Mouse (Mus musculus): ENCODE measurements around the gene Tnip1. TPM values are rescaled to one million over a fixed set of nuclear protein-coding genes. Genes with fewer than 3 reads are reported as not detected.
A peak's percentile ranks its signal among the peaks of the same experiment; 100 is the strongest.

Gene Tnip1
- total and polyA plus RNA-seq, 3 experiments, result 8.1 to 19.7 TPM; not detected in 1

DNA sequence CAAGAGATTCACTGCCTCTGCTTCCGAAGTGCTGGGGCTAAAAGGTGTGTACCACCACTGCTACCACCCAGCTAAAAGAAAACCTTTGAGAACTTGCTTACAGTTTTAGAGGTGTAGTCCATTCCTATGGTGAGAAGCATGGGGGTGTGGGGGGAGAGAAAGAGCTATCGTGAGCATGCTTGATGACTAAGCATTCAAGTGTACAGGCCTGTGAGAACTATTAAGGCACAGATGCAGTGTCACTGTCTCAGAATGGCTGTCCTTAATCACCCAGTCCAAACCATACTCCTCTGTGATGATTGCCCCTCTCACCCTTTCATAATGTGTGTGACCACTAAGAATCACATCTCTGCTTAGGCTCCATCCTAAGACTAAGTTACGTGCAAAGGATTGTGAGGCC is 93.4 kb downstream of the Tnip1 start:
- peaks cover 6 to 26% of the 10 kb centered on the region in 2 experiments for H3K36me3 ChIP-seq (ENCODE audit: control insufficient read depth in 1 of 2, insufficient read depth in 2 of 2, low read length in 2 of 2)

DNA sequence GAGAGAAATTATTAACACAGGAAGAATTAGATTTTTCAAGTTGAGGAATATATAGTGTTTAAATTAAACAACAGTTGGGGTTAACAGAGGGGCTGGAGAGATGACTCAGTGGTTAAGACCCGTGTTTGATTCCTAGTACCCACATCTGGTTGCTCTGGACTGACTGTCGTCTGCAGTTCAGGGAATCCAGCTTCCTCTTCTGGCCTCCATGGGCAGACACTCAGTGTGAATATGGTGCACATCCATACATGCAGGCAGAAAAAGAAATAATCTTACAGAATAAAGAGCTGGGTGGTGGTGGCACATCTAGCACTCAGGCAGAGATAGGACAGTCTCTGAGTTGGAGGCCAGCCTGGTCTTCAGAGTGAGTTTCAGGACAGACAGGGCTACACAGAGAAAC is 94.3 kb downstream of the Tnip1 start:
- no peak overlapping the region for H3K9ac ChIP-seq (ENCODE audit: control insufficient read depth, low read depth, low read length, poor library complexity, severe bottlenecking)
- no peaks in the 10 kb centered on the region for H3K27me3 ChIP-seq (ENCODE audit: control insufficient read depth in 1 of 2, insufficient read depth in 2 of 2, low read length in 2 of 2)
- TF ChIP-seq TAL1 (IDR thresholded peaks at IDR 0.05; ENCODE audit: low read length) (no peak), E2F4 (IDR thresholded peaks at IDR 0.05; ENCODE audit: borderline replicate concordance, low read depth, low read length) (no peak), ZMIZ1 (IDR thresholded peaks at IDR 0.05; ENCODE audit: low read depth, low read length) (peak; percentile 37; the same call in 1 of the 2 replicates), ELF1 (IDR thresholded peaks at IDR 0.05; ENCODE audit: low read depth, low read length) (no peak), MXI1 (IDR thresholded peaks at IDR 0.05; ENCODE audit: low read depth, low read length) (peak; percentile 44; the same call in 1 of the 2 replicates), POLR2AphosphoS2 (IDR thresholded peaks at IDR 0.05; ENCODE audit: low read length) (peak; percentile 57; the same call in 1 of the 2 replicates), EP300 (IDR thresholded peaks at IDR 0.05; ENCODE audit: low read depth in 1 of 2, low read length in 2 of 2) (peak in 1 of 2 experiments; percentile 50; a peak in 2 of 4 replicates), ZKSCAN1 (IDR thresholded peaks at IDR 0.05; ENCODE audit: low read depth, low read length) (no peak), MAX (IDR thresholded peaks at IDR 0.05; ENCODE audit: low read length) (0 out of 2 replicates have a peak, but pooled peaks have one; percentile 26), GATA1 (IDR thresholded peaks at IDR 0.05; ENCODE audit: low read depth, low read length) (no peak), CTCF (IDR thresholded peaks at IDR 0.05 in 2 of 3, conservative IDR thresholded peaks at IDR 0.05 in 1 of 3; ENCODE audit: control insufficient read depth in 1 of 3, insufficient read depth in 1 of 3, low read depth in 2 of 3, low read length in 3 of 3, poor library complexity in 1 of 3, severe bottlenecking in 1 of 3) (no peak), ZC3H11A (IDR thresholded peaks at IDR 0.05; ENCODE audit: low read depth, low read length) (no peak), GABPA (IDR thresholded peaks at IDR 0.05; ENCODE audit: low read depth, low read length) (no peak), ZNF384 (IDR thresholded peaks at IDR 0.05; ENCODE audit: low read depth, low read length) (no peak), MAFK (IDR thresholded peaks at IDR 0.05; ENCODE audit: borderline replicate concordance, low read depth, low read length) (no peak), SIN3A (IDR thresholded peaks at IDR 0.05; ENCODE audit: low read length) (no peak; the same call in none of the 2 replicates), USF2 (IDR thresholded peaks at IDR 0.05; ENCODE audit: borderline replicate concordance in 1 of 2, insufficient read depth in 1 of 2, low read depth in 1 of 2, low read length in 2 of 2) (no peak), JUND (IDR thresholded peaks at IDR 0.05; ENCODE audit: low read depth, low read length) (0 out of 2 replicates have a peak, but pooled peaks have one; percentile 9), CHD2 (IDR thresholded peaks at IDR 0.05; ENCODE audit: low read length) (no peak), MYC (IDR thresholded peaks at IDR 0.05; ENCODE audit: low read depth, low read length) (no peak)
- peaks cover 6 to 26% of the 10 kb centered on the region in 2 experiments for H3K36me3 ChIP-seq (ENCODE audit: control insufficient read depth in 1 of 2, insufficient read depth in 2 of 2, low read length in 2 of 2)
- peak overlapping the region; percentile 28; the same call in 1 of the 2 replicates for H3K27ac ChIP-seq (ENCODE audit: control insufficient read depth, low read depth, low read length)
- H3K4me3 ChIP-seq (ENCODE audit: control insufficient read depth in 1 of 2, insufficient read depth in 1 of 2, low read depth in 2 of 2, low read length in 2 of 2), result no peak overlapping the region
- peaks cover 21% of the 10 kb centered on the region for H3K79me2 ChIP-seq (ENCODE audit: control insufficient read depth, insufficient read depth, low read length, poor library complexity)
- H3K4me1 ChIP-seq (ENCODE audit: control insufficient read depth in 1 of 2, insufficient read depth in 2 of 2, low read length in 2 of 2), result peaks cover 7 to 24% of the 10 kb centered on the region in 2 experiments
- peak; percentile 62 for DNase-seq (ENCODE audit: low read depth, low spot score)
- H3K9me3 ChIP-seq (replicated peaks; ENCODE audit: insufficient read depth, low read length), result no peaks in the 10 kb centered on the region

More for the DNA sequence above, 93.4 kb downstream of the Tnip1 start:
- no peak overlapping the region for H3K27ac ChIP-seq (ENCODE audit: control insufficient read depth, low read depth, low read length)
- peak; percentile 49 for DNase-seq (ENCODE audit: low read depth, low spot score)
- H3K4me3 ChIP-seq (ENCODE audit: control insufficient read depth in 1 of 2, insufficient read depth in 1 of 2, low read depth in 2 of 2, low read length in 2 of 2), result no peak overlapping the region
- H3K9ac ChIP-seq (ENCODE audit: control insufficient read depth, low read depth, low read length, poor library complexity, severe bottlenecking), result no peak overlapping the region; the same call in 1 of the 2 replicates
- H3K27me3 ChIP-seq (ENCODE audit: control insufficient read depth in 1 of 2, insufficient read depth in 2 of 2, low read length in 2 of 2), result no peaks in the 10 kb centered on the region
- H3K4me1 ChIP-seq (ENCODE audit: control insufficient read depth in 1 of 2, insufficient read depth in 2 of 2, low read length in 2 of 2), result peaks cover 7 to 24% of the 10 kb centered on the region in 2 experiments
- no peaks in the 10 kb centered on the region for H3K9me3 ChIP-seq (replicated peaks; ENCODE audit: insufficient read depth, low read length)
- H3K79me2 ChIP-seq (ENCODE audit: control insufficient read depth, insufficient read depth, low read length, poor library complexity), result peaks cover 21% of the 10 kb centered on the region
- TF ChIP-seq E2F4 (IDR thresholded peaks at IDR 0.05; ENCODE audit: borderline replicate concordance, low read depth, low read length) (no peak), MAX (IDR thresholded peaks at IDR 0.05; ENCODE audit: low read length) (0 out of 2 replicates have a peak, but pooled peaks have one; percentile 23), MAZ (IDR thresholded peaks at IDR 0.05; ENCODE audit: low read depth, low read length) (no peak), MYC (IDR thresholded peaks at IDR 0.05; ENCODE audit: low read depth, low read length) (0 out of 2 replicates have a peak, but pooled peaks have one; percentile 41)
